Mouse (Mus musculus): Measurements from ENCODE around the gene Stambpl1.
"Not testable (repeated sequence)": the region's sequence is repeated elsewhere in the genome, so short reads cannot be mapped to it uniquely, and the experiment has no call there.

Gene Stambpl1

GRCm38 (mm10) chr19:34182490-34182889 lies 9.5 kb upstream of the Stambpl1 start:
- Histone ChIP-seq H3K36me3 (ENCODE audit: control insufficient read depth, insufficient read depth, low read length, poor library complexity, severe bottlenecking) (no peaks in the 10 kb centered on the region), H3K27me3 (ENCODE audit: control insufficient read depth, insufficient read depth, low read length, poor library complexity, severe bottlenecking) (no peaks in the 10 kb centered on the region)
- DNase-seq (ENCODE audit: low read depth, low spot score), result no peak

GRCm38 (mm10) chr19:34186845-34187244 lies 5.2 kb upstream of the Stambpl1 start:
- H3K36me3 ChIP-seq (ENCODE audit: control insufficient read depth, insufficient read depth, low read length, poor library complexity, severe bottlenecking), result no peaks in the 10 kb centered on the region
- no peaks in the 10 kb centered on the region for H3K27me3 ChIP-seq (ENCODE audit: control insufficient read depth, insufficient read depth, low read length, poor library complexity, severe bottlenecking)
- no peak for DNase-seq (ENCODE audit: low read depth, low spot score)

GRCm38 (mm10) chr19:34191645-34192007 lies 403 bp upstream of the Stambpl1 start:
- no peaks in the 10 kb centered on the region for H3K36me3 ChIP-seq (ENCODE audit: control insufficient read depth, insufficient read depth, low read length, poor library complexity, severe bottlenecking)
- DNase-seq (ENCODE audit: low read depth, low spot score), result no peak
- H3K27me3 ChIP-seq (ENCODE audit: control insufficient read depth, insufficient read depth, low read length, poor library complexity, severe bottlenecking), result no peaks in the 10 kb centered on the region

GRCm38 (mm10) chr19:34193149-34193548 lies 1.1 kb downstream of the Stambpl1 start:
- Histone ChIP-seq H3K27me3 (ENCODE audit: control insufficient read depth, insufficient read depth, low read length, poor library complexity, severe bottlenecking) (no peaks in the 10 kb centered on the region), H3K36me3 (ENCODE audit: control insufficient read depth, insufficient read depth, low read length, poor library complexity, severe bottlenecking) (no peaks in the 10 kb centered on the region)
- DNase-seq (ENCODE audit: low read depth, low spot score), result peak; percentile 53

DNA sequence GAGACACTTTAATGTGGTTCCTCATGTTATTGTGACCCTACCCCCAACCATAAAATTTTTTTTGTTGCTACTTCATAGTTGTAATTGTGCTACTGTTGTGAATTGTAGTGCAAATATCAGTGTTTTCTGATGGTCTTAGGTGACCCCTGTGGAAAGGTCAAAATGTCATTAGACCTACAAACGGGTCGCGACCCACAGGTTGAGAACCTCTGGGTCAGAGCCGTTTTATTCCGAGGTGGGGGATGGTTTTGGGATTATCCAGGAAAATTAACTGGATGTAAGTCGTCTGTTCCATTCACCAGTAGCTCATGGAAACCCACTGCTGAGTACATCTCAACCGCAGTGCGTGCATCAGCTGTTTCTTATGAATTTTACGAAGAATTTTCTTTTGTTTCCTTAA lies 1.7 kb downstream of the Stambpl1 start:
- Histone ChIP-seq H3K27me3 (ENCODE audit: control insufficient read depth, insufficient read depth, low read length, poor library complexity, severe bottlenecking) (no peaks in the 10 kb centered on the region), H3K36me3 (ENCODE audit: control insufficient read depth, insufficient read depth, low read length, poor library complexity, severe bottlenecking) (no peaks in the 10 kb centered on the region)
- no peak for DNase-seq (ENCODE audit: low read depth, low spot score)

DNA sequence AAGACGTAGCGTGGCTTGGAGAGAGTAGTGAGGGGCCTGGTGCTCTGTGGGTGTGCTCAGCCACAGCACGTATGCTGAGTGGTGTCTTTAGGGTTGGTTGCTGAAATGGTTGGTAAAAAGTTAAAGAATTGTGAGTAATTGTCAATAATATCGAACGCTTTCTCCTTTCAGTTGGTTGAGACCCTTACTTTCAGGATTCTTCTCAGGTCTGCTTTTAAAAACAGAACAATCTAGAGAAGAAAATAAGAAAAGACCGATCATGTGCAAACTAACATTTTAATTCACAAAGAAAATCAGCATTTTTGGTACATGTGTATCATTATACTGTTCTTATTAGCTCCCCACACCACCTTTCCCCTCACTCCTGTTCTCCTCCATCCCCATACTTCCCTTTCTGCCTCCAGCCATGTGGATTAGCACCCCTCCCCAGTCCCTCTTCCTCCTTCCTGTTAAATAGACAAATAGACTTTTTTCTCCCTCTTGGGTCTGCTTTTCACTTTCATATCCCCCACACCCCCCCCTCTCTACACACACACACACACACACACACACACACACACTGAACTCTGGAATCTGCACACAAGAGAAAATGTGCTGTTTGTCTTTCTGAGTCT lies 2.2 kb downstream of the Stambpl1 start:
- DNase-seq (ENCODE audit: low read depth, low spot score), result peak; percentile 62
- H3K27me3 ChIP-seq (ENCODE audit: control insufficient read depth, insufficient read depth, low read length, poor library complexity, severe bottlenecking), result no peaks in the 10 kb centered on the region
- H3K36me3 ChIP-seq (ENCODE audit: control insufficient read depth, insufficient read depth, low read length, poor library complexity, severe bottlenecking), result no peaks in the 10 kb centered on the region

GRCm38 (mm10) chr19:34195031-34195430 lies 3.0 kb downstream of the Stambpl1 start:
- no peak for DNase-seq (ENCODE audit: low read depth, low spot score)
- no peaks in the 10 kb centered on the region for H3K36me3 ChIP-seq (ENCODE audit: control insufficient read depth, insufficient read depth, low read length, poor library complexity, severe bottlenecking)
- H3K27me3 ChIP-seq (ENCODE audit: control insufficient read depth, insufficient read depth, low read length, poor library complexity, severe bottlenecking), result no peaks in the 10 kb centered on the region

DNA sequence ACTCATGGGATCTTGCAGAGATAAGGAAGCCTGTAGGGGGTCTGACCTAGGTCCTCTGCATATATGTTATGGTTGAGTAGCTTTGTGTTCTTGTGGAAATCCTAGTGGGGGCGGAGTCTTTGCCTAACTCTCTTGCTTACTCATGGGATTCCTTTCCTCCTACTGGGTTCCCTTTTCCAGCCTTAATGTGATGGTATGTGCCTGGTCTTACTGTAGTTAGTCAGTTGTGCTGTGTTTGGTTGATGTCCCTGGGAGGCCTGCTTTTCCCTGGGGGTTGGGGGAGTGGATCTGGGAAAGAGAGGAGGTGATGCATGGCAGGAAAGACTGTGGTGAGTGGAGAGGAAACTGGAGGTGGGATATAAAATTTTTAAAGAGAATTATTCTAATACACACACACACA lies 6.0 kb downstream of the Stambpl1 start:
- Histone ChIP-seq H3K27me3 (ENCODE audit: control insufficient read depth, insufficient read depth, low read length, poor library complexity, severe bottlenecking) (no peaks in the 10 kb centered on the region), H3K36me3 (ENCODE audit: control insufficient read depth, insufficient read depth, low read length, poor library complexity, severe bottlenecking) (no peaks in the 10 kb centered on the region)
- DNase-seq (ENCODE audit: low read depth, low spot score), result no peak

- Histone ChIP-seq H3K36me3 (ENCODE audit: control insufficient read depth, insufficient read depth, low read length, poor library complexity, severe bottlenecking) (no peaks in the 10 kb centered on the region), H3K27me3 (ENCODE audit: control insufficient read depth, insufficient read depth, low read length, poor library complexity, severe bottlenecking) (no peaks in the 10 kb centered on the region)
- DNase-seq (ENCODE audit: low read depth, low spot score), result no peak
Observed at GRCm38 (mm10) chr19:34198901-34199300, 6.9 kb downstream of the Stambpl1 start.

DNA sequence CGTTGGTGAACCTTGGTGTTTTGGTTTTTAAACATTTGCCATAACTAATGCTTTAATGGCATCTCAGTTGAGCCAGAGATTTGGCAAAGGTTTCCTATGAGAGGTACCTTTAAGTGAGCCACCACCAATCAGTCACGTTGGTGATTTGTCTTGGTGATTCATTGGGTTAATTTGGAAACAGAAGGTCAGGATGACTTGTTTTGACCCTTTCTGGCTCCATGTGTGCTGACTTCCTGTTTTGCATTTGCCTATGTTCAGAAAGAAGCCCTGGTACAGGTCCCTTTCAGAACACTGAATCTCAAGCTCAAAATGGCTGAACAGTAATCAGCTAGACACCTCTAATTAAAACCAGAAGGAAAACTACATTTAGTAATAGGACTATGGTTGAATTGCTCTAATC lies 7.5 kb downstream of the Stambpl1 start:
- H3K27me3 ChIP-seq (ENCODE audit: control insufficient read depth, insufficient read depth, low read length, poor library complexity, severe bottlenecking), result no peaks in the 10 kb centered on the region
- no peaks in the 10 kb centered on the region for H3K36me3 ChIP-seq (ENCODE audit: control insufficient read depth, insufficient read depth, low read length, poor library complexity, severe bottlenecking)
- peak; percentile 58 for DNase-seq (ENCODE audit: low read depth, low spot score)

DNA sequence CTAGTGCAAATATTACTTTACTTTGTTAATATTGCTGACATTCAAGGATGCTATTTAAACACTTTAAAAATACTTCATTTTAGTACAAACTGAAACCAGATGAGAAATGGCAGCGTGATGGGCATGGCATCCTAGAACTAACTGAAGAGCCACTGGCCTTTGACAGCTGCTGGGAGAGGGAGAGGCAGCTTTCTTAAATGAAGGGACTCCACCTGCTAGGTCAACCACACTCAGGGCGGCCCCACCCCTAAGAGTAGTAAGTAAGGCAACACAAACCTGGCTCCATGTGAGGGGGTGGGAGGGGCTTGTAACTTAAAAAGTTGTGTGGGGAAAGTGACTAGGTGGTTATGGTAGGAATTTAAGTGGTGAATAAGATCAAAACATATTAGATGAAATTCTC lies 10.6 kb downstream of the Stambpl1 start:
- H3K36me3 ChIP-seq (ENCODE audit: control insufficient read depth, insufficient read depth, low read length, poor library complexity, severe bottlenecking), result no peaks in the 10 kb centered on the region
- DNase-seq (ENCODE audit: low read depth, low spot score), result no peak
- H3K27me3 ChIP-seq (ENCODE audit: control insufficient read depth, insufficient read depth, low read length, poor library complexity, severe bottlenecking), result no peaks in the 10 kb centered on the region

GRCm38 (mm10) chr19:34206128-34206527 lies 14.1 kb downstream of the Stambpl1 start:
- H3K36me3 ChIP-seq (ENCODE audit: control insufficient read depth, insufficient read depth, low read length, poor library complexity, severe bottlenecking); H3K27me3 ChIP-seq (ENCODE audit: control insufficient read depth, insufficient read depth, low read length, poor library complexity, severe bottlenecking): not testable (repeated sequence)
- DNase-seq (ENCODE audit: low read depth, low spot score), result peak; percentile 36

- H3K27me3 ChIP-seq (ENCODE audit: control insufficient read depth, insufficient read depth, low read length, poor library complexity, severe bottlenecking), result no peaks in the 10 kb centered on the region
- no peaks in the 10 kb centered on the region for H3K36me3 ChIP-seq (ENCODE audit: control insufficient read depth, insufficient read depth, low read length, poor library complexity, severe bottlenecking)
- no peak for DNase-seq (ENCODE audit: low read depth, low spot score)
Observed at GRCm38 (mm10) chr19:34206760-34207440, 14.9 kb downstream of the Stambpl1 start.

GRCm38 (mm10) chr19:34209031-34209430 lies 17.0 kb downstream of the Stambpl1 start:
- Histone ChIP-seq H3K27me3 (ENCODE audit: control insufficient read depth, insufficient read depth, low read length, poor library complexity, severe bottlenecking) (no peaks in the 10 kb centered on the region), H3K36me3 (ENCODE audit: control insufficient read depth, insufficient read depth, low read length, poor library complexity, severe bottlenecking) (no peaks in the 10 kb centered on the region)

GRCm38 (mm10) chr19:34209930-34210581 lies 18.0 kb downstream of the Stambpl1 start:
- no peak for DNase-seq (ENCODE audit: low read depth, low spot score)
- Histone ChIP-seq H3K36me3 (ENCODE audit: control insufficient read depth, insufficient read depth, low read length, poor library complexity, severe bottlenecking) (no peaks in the 10 kb centered on the region), H3K27me3 (ENCODE audit: control insufficient read depth, insufficient read depth, low read length, poor library complexity, severe bottlenecking) (no peaks in the 10 kb centered on the region)

More at GRCm38 (mm10) chr19:34209031-34209430, 17.0 kb downstream of the Stambpl1 start:
- no peak for DNase-seq (ENCODE audit: low read depth, low spot score)
